In genomic region chr12:105983499-105983898, GRCm38 (mm10) we compare ENCODE assay signal across 14 mouse cellular contexts. TPM values are rescaled to one million over a fixed set of nuclear protein-coding genes. Genes with fewer than 3 reads are reported as not detected.
DNase-seq lines count a peak whose midpoint lies in the region; ATAC-seq and TF ChIP-seq lines count a peak whose summit lies in the region.
"Had no signal": no experiment of that assay in that cellular context is flagged by ENCODE, and none has a peak within 500 bp of the region (broad histone marks: within the 10 kb centered on the region; RNA-seq: fewer than 3 reads in every experiment).

No protein-coding gene starts in this region.

- DNase-seq in kidney, postnatal 0 days (ENCODE audit: low spot score), result no peak
- DNase-seq in kidney, adult 11 months, result no peak
- DNase-seq in thymus, adult 2 months, result no peak
- no peak for DNase-seq in thymus, postnatal 10 days (ENCODE audit: low spot score in 2 of 2)
- DNase-seq in R1 (ENCODE audit: low read depth, low spot score), result peak; percentile 47
- no peak for DNase-seq in stomach, postnatal 0 days (ENCODE audit: low spot score)
- DNase-seq in adrenal gland, postnatal 10 days, result no peak
- DNase-seq: cerebellum, postnatal 10 days; left cerebral cortex, postnatal 4 days; lung, adult 18-20 months had no signal

- H3K27me3 ChIP-seq in kidney, postnatal 0 days (ENCODE audit: insufficient read depth, low read length), result no peaks in the 10 kb centered on the region
- no peaks in the 10 kb centered on the region for H3K27me3 ChIP-seq in thymus, adult 2 months (ENCODE audit: control insufficient read depth, insufficient read depth, low read length)
- H3K27me3 ChIP-seq in stomach, postnatal 0 days (ENCODE audit: control insufficient read depth, insufficient read depth, low read length), result no peaks in the 10 kb centered on the region
- H3K27me3 ChIP-seq: hindbrain, embryonic 15.5 days; kidney, embryonic 15.5 days; neural tube, embryonic 15.5 days had no signal

- no peaks in the 10 kb centered on the region for H3K9me3 ChIP-seq in kidney, postnatal 0 days (replicated peaks; ENCODE audit: low read length)
- H3K9me3 ChIP-seq in stomach, postnatal 0 days (ENCODE audit: control insufficient read depth, low read length), result no peaks in the 10 kb centered on the region
- H3K9me3 ChIP-seq: hindbrain, embryonic 15.5 days; kidney, embryonic 15.5 days; neural tube, embryonic 15.5 days had no signal

- no peaks in the 10 kb centered on the region for H3K4me1 ChIP-seq in kidney, postnatal 0 days (replicated peaks; ENCODE audit: insufficient read depth, low read length)
- no peaks in the 10 kb centered on the region for H3K4me1 ChIP-seq in thymus, adult 2 months (replicated peaks; ENCODE audit: control insufficient read depth, insufficient read depth, low read length)
- H3K4me1 ChIP-seq in stomach, postnatal 0 days (replicated peaks; ENCODE audit: control insufficient read depth, insufficient read depth), result no peaks in the 10 kb centered on the region
- H3K4me1 ChIP-seq: hindbrain, embryonic 15.5 days; kidney, embryonic 15.5 days; neural tube, embryonic 15.5 days had no signal

- no peaks in the 10 kb centered on the region for H3K36me3 ChIP-seq in kidney, postnatal 0 days (ENCODE audit: insufficient read depth, low read length)
- H3K36me3 ChIP-seq in thymus, adult 2 months (ENCODE audit: control insufficient read depth, insufficient read depth, low read length), result no peaks in the 10 kb centered on the region
- no peaks in the 10 kb centered on the region for H3K36me3 ChIP-seq in stomach, postnatal 0 days (ENCODE audit: control insufficient read depth, insufficient read depth, low read length)
- H3K36me3 ChIP-seq: hindbrain, embryonic 15.5 days; kidney, embryonic 15.5 days; neural tube, embryonic 15.5 days had no signal

- WGBS in kidney, postnatal 0 days, result 93% methylated on average over 9 of the region's 9 CpGs
- 92% methylated on average over 9 of the region's 9 CpGs for WGBS in thymus, adult 2 months
- 92% methylated on average over 9 of the region's 9 CpGs for WGBS in stomach, postnatal 0 days

- H3K4me2 ChIP-seq in kidney, postnatal 0 days (ENCODE audit: low read length), result no peak overlapping the region
- no peak overlapping the region for H3K4me2 ChIP-seq in stomach, postnatal 0 days (replicated peaks; ENCODE audit: low read depth)
- H3K4me2 ChIP-seq: hindbrain, embryonic 15.5 days; kidney, embryonic 15.5 days; neural tube, embryonic 15.5 days had no signal

- peak; percentile 49 for TF ChIP-seq CTCF in kidney, postnatal 0 days (IDR thresholded peaks at IDR 0.05; ENCODE audit: low read depth)
- TF ChIP-seq CTCF in thymus, adult 2 months (IDR thresholded peaks at IDR 0.05; ENCODE audit: borderline replicate concordance, control insufficient read depth, extremely low read depth, insufficient read depth, low read length, poor library complexity), result peak; percentile 42; the same call in 1 of the 2 replicates
- peak; percentile 57 for TF ChIP-seq CTCF in stomach, postnatal 0 days (IDR thresholded peaks at IDR 0.05; ENCODE audit: low read depth)

- no peak overlapping the region for H3K9ac ChIP-seq in kidney, postnatal 0 days (ENCODE audit: low read depth, low read length)
- H3K9ac ChIP-seq in stomach, postnatal 0 days (ENCODE audit: low read length), result no peak overlapping the region
- H3K9ac ChIP-seq: hindbrain, embryonic 15.5 days; kidney, embryonic 15.5 days; neural tube, embryonic 15.5 days had no signal

- no peak for ATAC-seq in kidney, postnatal 0 days (replicated peaks; ENCODE audit: low FRiP score, low read depth)
- no peak for ATAC-seq in stomach, postnatal 0 days (ENCODE audit: low FRiP score, low TSS enrichment)
- ATAC-seq: activated CD4-positive, CD25-positive, alpha-beta regulatory T cell, adult 4 months had no signal

- TF ChIP-seq EP300 in stomach, postnatal 0 days (optimal IDR thresholded peaks at IDR 0.05), result no peak

- H3K4me3 ChIP-seq in kidney, postnatal 0 days (replicated peaks; ENCODE audit: low read depth, low read length), result no peak overlapping the region
- H3K4me3 ChIP-seq in thymus, adult 2 months (ENCODE audit: control insufficient read depth, insufficient read depth, low read length), result no peak overlapping the region
- H3K4me3 ChIP-seq in stomach, postnatal 0 days (ENCODE audit: low read depth, low read length), result no peak overlapping the region
- H3K4me3 ChIP-seq: hindbrain, embryonic 15.5 days; kidney, embryonic 15.5 days; neural tube, embryonic 15.5 days had no signal

- no peak for TF ChIP-seq POLR2A in thymus, adult 2 months (IDR thresholded peaks at IDR 0.05; ENCODE audit: control insufficient read depth, extremely low read depth, insufficient read depth, low read length, poor library complexity)

- H3K27ac ChIP-seq in kidney, postnatal 0 days, result no peak overlapping the region
- no peak overlapping the region for H3K27ac ChIP-seq in thymus, adult 2 months (ENCODE audit: control insufficient read depth, insufficient read depth, low read length)
- no peak overlapping the region for H3K27ac ChIP-seq in stomach, postnatal 0 days (replicated peaks)
- H3K27ac ChIP-seq: hindbrain, embryonic 15.5 days; kidney, embryonic 15.5 days; neural tube, embryonic 15.5 days had no signal

RNA-seq across cellular contexts. Expression of gene Vrk1, which starts 26.5 kb away (rescaled TPM):
- polyA plus RNA-seq in kidney, postnatal 0 days (2015; fragmentation: Nextera tagmentation; extraction: Ambion mirVana), result 45.3 and 47.6 TPM in 2 replicates
- polyA plus RNA-seq in thymus, adult 2 months (2012; rRNA removed), result 15.8 and 16.1 TPM in 2 replicates
- 23.9 and 26.7 TPM in 2 replicates for polyA plus RNA-seq in stomach, postnatal 0 days (2015; fragmentation: Nextera tagmentation; extraction: Ambion mirVana)
- 10 to 100 TPM; 23.3 to 25.1 TPM for total RNA-seq in adrenal gland, postnatal 10 days (2021)
